Mouse (Mus musculus) adipocyte (in vitro differentiated cells): Measurements from ENCODE around the gene Actn4.

Experiments used
- DNase-seq: peaks from one replicate; pipeline ENCODE4 v3.0.0-alpha.2; 2016; ENCODE audit warnings: low spot score

Actn4 gene

DNA sequence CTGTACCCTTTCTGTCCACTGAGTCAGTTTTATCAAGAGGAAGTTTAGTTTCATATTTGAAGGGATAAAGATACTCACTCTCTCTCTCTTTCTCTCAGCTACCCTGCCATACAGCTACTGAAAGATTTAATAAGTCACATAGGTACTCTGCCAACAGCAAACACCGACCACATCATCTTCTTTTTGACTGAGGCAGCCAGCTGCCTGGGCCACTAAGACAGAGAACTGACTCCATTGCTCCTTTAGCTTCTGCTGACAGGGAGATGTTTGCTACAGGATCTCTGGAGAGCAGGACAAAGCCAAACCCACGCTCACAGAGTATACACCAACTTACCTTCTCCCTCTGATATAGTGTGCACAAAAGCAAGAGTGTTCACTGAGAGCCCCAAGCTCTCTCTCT lies 12.8 kb downstream of the Actn4 start:
- no peak for DNase-seq

DNA sequence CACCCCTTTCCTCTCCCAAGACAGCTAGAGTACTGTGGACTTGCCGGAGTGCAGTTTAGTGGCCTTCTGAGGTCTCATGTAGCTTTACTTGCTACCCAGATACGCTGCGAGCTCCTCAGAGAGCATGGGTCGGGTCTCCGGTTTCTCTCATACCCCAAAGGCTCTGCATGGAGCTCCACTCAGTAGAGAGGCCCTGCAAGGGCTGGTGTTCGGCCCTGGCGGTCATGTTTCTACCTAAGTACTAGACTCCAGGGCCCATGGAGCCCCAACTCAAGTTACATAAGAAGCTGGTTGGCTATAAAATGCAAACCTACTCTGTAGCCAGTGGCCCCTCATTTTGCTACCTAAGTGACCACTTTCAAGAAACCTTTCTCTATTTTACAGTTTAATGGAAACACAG lies 13.4 kb downstream of the Actn4 start:
- DNase-seq = no peak

DNA sequence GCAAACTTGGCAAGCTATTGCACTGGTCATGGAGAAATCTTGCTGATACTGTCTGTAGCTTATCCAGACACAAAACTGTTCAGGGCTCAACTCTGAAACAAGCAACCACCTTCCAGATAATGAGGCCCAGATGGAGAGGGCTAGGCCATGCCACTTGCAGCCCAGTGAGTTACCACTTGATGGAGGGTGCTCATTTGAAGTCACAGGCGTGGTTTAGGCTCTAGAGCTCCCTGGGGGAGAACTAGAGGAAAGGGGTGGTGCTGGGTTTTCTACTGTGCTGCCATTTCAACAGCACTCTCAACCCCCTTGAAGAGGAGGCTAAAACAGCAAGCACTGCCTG lies 15.9 kb downstream of the Actn4 start:
- no peak for DNase-seq

DNA sequence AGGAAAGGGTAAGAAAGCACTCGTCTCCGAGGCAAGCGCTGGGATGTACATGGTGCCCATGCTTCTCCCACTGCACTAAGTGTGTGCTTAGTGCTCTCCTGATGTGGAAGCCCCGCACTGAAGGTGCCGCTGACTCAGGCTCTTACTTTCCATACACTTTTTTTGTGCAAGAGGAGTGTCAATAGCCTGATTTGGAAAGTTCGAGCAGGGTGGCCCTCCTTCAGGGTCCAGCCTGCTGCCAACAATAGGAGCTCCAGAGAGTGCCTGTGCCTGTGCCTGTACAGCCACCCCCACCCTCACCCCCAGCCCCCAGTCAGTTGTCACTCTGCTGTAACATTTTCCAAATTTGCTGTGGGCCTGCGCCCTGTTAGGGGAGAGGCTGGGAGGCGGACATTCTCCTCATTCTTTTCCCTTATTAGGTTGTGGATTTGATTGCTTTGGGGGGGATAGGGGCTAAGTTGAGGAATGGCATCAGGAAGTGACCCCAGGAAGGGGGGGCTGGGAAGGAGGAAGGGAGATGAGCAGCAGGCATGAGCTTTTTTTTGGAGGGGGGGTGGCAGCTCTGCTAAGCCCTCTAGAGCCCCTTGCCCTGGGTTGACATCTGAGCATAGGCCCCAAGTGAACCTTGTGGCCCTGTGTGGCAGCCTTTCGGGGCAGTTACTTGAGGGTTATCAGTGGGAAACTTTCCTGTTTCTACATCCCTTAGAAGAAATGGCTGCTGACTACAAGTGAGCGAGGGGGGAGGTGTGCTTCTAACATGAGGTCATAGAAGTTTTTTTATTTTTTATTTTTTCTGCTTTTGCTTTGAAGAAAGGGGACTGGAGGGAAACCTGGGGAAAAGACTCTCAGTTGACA lies 16.5 kb downstream of the Actn4 start:
- DNase-seq = no peak

DNA sequence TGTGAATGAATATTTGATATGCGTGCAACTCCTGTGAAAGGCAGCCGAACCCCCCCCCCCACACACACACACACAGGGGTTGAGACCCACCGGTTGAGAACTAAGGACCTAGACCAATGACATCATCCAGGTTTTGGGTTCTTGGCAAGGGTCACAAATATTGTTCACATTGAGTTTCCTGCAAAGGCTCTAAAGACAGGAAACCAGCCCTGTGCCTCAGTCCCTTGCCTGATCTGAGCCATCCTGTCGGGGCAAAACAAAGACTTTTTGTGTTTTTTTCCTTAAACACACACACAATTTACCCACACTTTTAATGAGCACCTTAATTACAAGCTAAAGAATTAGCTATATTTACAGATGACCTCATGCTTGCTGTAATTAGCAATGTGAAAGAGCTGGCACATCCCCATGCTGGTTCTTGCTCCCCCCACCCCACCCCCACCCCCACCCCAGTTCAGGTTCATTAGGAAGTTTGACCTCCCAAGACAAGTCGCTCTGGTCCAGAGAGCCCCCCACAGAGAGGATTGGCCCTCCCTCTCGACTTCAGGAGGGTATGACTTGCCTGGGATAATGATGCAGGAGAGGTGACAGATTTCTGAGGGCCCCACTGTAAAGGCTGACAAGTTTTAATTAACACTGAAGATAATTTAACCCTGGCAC lies 17.3 kb downstream of the Actn4 start:
- no peak for DNase-seq

DNA sequence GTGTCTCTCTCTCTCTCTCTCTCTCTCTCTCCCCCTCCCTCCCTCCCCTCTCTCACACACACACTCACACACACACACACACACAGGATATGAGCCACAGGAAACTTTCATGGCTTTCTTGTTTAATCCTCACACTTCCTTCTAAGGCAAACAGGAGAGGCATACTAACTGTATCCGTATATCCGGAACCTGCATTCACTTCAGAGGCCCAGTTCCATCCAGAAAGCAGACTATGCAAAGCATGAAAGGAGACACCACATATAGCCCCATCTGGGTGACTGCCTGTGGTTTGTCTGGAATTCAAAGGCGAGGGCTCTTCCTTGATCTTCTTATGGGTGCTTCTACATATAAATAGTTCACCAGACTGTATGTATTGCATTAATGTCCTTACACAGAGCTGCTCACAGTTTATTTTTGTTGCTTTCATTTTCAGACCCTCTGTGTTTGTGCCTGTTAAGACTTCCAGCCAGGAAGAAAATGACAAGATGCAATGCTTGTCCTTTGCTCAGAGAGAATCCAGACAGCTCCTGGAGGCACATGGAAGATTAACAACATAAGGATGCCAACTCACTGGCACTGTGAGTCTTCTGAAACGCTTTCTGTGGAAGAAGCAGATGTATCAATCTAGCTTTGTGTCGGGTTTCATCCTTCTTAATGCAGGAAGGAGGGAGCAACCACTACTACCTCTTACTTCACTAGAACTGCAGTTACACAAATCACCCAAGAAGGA lies 18.5 kb downstream of the Actn4 start:
- DNase-seq = no peak

DNA sequence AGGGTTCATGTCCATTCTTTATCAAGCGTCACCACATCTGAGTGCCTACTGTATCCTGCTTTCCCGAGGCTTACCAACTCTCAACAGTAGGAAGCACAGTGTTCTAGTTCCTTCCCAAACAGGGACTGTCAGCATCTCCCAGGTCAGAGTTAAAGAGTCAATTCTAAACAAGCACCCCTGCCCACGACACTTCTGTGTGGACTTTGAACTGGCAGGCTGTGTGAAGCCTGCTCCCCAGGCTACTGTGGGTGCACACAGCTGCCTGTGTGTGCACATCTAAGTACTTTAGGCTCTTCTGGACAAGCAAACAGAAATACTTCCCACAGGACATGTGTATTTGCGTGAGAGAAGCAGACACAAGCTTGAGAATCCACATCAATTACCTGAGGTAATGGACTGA lies 20.6 kb downstream of the Actn4 start:
- no peak for DNase-seq

DNA sequence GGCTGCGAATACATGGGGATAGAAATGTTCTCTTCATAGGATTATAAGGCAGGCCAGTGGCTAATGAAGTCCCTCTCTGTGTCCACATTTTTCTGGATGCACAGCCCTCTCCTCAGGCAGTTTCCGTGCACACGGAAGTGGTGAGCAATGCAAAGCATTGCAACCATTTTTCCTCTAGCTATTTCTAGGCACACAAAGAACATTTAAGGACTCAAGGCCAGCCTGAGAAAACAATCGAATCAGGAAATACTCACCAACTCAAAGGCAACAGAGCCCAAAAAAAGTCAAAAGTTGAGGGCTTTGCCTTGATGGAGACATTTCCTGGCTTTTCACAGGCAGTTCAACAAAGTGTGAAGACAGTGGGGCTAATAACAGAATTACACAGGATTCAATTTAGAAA lies 21.0 kb downstream of the Actn4 start:
- DNase-seq = no peak

DNA sequence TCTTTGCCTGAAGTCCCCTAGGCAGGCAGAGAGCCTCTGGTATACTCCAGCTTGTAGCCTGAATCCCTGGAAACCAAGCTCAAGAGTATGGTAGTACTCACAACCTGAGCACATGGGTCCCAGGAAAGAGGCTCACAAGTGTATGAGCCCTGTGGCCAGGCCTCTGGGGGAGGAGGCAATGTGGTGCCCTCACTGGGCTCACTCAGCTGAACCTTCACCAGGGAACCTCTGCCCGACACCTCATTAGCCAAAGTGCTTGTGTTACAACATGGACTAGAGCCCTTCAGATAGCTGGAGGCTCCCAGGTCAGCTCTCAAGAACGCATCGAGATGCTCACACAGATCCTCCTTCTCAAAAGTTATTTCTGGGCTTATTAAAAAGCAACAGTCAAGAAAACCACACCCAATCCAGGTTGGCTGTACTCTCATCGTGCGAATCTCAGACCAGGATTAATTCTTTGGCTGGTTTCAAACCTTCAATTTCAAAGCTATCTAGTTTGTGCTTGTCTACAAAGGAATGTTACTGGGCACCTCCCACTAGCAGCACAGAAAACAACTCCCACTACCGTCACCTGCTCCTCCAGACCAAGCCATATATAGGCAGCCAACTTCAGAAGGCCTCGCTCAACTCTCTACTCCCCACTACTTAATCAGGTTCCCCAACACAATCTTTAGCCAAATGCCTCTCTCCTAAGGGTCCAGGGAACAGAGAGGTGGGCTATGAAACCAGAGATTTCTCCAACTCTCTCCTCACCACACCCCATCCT lies 22.5 kb downstream of the Actn4 start:
- DNase-seq = no peak

DNA sequence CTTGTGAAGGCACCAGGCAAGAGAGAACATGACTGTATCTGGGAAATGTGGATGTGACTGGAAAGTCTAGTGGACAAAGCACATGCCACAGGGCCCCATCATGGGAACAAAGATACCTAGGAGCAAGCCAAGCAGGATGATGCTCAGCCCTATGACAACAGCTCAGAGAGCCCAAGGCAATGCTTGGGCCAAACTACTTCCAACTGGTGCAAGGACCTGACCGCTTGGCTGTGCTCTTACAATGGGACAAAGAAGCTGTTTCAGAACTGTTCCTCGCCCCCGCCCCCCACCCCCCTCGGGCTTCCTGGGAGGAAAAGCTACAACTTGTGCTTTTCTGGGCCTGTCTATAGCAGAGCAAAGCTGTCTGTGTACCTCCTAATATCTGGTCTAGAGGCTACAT lies 23.5 kb downstream of the Actn4 start:
- DNase-seq = no peak

DNA sequence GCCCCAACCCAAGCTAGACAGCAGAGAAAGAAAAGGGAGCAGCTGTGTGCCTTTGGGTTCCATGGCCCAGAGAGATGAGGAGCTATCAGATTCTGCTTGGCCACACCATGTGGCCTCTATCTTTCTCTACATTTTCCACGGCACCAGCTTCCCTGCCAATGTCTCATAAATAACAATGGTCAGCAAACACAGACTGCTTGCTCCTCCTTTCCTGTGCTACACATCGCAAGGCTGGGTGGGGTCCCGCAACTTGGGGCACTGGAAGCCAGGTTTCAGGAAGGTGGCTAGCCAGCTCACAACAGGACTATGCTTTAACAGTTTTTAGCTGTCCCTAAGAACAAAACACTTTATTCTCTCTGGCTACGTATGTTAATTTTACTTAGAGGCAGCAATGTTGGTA lies 25.4 kb downstream of the Actn4 start:
- DNase-seq = no peak

DNA sequence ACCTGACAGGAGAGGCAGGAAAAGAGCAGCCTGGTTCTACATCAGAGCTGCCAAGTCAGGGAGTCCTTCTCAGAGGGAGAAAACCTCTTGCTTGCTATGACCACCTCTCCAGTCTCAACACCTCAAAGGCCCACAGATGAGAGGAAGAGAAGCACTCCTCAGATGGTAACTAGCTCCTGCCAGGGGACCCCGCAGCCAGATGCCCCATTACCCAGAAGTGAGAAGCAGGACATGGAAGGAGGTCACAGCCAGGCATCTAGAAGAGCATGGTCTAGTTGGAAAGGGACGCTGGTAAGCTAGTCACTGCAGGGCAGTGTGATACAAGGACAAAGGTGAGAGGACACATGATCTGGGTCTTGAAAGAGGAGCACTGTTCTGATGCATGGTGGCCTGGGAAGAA lies 28.3 kb downstream of the Actn4 start:
- no peak for DNase-seq

DNA sequence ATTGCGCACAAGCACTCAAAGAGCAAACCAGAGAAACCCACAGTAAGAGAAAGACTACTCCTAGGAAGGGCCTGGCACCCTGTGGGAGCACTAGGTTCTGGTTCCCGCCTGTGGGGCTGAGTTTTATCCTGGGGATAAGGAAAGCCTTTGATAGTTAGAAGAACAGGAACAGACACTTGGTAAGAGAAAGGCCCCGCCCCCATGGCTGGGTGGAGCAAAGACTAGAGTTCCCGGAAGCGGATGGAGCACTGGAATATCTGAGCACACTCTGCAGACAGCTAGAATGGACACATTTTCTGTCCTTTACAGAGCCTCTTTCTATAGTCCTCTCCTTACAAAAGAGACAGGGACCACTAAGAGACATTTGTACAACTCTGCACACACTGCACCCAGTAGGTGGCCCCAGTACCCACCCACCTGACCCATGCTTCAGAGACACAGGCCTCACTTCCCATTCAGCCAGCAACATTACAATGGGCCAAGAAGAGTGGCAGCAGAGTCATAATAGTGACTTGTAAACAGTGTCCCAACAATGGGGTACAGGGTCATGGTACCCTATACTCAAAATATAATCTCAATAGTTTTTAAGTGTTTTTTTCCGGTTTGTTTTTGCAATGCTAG lies 29.6 kb downstream of the Actn4 start:
- no peak for DNase-seq

DNA sequence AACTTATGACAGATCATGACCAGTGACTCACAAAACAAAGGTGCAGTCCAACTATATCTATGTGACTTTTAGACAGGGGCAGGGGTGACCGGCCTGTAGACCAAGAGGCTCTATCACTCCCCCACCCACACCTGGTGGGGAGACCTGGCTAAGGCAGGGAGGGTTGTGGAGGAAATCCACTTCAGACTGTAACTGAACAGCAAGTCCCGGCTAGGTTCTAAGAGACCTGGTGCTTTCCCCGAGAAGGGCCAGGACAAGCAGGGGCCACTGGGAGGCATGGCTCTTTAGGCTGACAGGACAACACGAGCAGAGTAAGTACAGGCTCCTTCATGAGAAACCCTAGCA lies 30.5 kb downstream of the Actn4 start:
- DNase-seq = no peak

DNA sequence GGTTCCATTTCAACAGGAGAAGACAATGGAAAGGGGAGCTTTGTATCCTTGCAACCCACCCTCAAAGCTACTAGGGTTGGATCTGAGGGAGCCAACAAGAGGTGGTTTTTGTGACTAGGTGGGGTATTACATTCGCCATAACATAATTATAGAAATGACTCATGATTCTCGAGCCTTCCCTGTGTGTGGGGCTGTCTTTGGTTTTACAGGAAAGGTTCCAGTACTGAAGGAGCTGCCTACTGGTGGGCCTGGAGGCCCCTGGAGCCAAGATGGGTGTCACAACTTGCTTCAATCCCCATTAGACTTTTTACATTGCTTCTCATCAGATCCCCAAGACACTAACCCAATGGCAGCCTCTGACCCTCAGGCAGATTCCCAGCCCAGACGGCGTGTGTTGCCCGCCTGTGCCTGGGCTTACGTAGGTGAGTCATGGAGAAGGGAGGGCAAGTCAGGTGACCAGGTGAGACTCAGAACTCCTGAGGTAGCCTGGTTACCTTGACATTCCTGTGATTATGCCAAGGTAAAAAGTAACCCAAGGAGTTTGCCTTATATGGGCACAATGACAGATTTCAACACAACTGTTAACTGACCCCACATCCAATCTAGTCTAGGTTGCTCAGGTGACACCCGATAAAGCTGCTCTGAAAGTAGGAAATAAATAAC lies 31.0 kb downstream of the Actn4 start:
- no peak for DNase-seq

DNA sequence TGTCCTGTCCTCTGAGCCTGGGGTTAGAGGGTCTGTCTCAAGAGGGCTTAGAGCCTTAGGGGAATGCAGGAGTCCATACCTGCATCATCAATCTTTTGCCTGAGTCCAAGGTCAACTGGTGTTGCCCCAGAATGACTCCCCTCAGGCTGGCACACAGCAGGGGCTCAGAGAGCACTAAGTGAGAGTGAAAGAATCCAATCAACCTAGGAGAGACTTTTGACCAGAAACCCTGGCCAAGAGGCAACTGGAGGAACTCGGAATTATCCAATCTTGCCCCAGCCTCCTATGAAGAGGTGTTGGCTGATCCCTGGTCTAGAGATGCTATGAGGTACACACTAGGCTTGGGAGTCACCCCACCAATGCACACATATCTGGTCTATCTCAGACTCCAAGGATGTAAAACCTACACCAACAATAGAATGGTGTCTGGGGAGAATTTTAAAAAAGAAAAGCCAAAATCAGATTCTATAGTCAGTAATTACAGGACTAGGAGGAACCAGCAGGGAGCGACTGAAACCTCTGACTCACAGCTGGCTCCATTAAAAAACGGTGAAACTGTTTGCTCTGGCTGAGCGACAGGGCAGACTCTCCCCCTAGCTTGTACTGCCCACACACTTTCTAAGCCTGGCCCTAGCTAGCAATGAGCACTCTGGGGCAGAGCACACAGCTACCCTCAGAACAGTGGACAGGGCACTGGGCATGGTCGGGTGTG lies 31.7 kb downstream of the Actn4 start:
- DNase-seq = peak; percentile 58

DNA sequence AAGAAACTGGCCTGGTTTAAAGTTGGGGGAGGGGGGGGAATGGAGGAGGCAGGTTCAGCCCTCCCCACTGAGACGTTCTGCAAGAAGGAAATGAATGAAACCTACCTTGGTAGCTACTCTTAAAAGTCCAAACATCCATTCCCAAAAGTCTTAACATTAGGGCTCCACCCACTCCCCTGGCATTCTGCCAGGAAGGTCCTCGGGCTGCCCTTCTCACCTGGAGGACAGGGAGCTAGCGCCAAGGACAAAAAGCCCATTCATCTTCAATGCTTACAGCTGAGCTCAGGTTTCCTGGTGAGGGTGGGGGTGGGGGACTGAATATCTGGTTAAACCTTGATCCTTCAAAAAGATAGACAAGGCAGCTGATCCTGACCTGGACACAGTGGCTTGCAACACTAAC lies 32.8 kb downstream of the Actn4 start:
- no peak for DNase-seq

DNA sequence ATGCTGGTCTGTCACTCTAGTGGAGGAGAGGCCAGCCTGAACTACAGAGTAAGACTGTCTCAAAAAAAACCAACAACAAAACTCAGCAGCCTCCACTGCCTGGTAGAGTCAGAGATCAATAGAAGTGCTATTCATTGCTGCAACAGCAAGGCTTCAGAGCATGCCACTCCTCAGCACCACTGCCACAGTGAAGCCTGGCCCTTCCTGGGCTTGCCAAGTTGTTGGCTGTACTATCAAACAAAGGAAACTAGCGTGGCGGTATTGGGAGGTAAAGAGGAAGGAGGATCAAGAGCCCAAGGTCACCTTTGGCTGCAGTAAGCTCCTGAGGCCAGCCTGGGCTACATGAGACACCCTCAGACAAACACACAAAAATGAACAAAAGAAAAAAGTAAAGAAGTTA lies 36.0 kb downstream of the Actn4 start:
- DNase-seq = no peak

DNA sequence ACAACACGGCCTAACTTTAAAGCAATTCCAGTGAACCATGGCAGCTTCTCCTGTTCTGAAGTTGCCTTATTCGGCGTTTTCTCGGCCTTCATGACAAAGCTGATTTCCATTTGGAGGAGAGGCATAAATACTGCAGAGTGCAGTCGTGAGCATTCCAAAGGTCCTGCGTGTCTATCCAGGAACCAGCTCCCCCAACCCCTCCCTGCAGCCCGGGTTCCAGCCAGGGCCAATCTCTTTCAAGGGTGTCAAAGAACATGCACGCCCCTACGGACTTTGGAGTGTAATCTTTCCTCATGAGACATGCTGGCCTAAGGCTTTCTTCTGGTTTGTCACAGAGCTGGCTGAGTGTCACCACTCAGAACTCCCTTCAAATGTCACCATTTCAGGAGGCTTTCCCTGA lies 36.8 kb downstream of the Actn4 start:
- DNase-seq = peak; percentile 78

DNA sequence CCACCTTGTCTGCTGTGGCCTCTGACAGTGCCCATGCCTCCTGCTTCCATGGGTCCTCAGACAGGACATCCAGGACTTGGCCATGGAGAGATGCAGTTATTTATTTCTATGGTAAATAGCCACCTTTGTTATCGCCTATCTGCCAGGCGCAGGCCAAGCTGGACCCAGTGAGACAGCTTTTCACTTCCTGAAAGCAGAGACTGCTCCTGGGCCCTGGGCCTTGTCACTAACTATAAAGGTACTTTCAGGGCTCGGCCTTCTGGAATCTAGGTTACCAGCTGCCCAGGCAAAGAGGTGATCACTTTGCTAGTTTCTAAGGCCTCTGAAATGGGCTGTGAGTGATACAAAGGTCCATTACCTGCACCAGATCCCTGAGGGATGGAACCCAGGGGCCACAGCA lies 37.3 kb downstream of the Actn4 start:
- DNase-seq = no peak

DNA sequence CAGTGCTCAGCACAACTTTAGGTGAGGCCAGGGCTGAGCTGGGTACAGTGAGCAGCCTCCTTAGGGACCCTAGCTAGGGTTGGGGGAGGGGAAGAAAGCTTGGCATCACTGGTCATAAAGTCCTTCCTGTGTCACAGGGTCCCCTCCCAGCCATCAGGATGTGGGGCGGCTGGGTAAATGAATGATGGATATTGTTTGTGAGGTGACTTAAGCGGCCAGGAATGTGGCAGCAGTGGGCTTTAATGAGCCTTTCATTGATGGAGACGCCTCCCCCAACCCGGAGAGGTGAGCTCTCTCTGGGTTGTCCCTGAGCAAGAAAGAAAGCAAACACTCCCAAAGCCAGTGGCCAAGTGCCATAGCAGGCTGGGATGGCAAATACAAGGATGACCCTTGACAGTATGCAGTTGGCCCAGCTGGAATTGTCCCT lies 38.3 kb downstream of the Actn4 start:
- DNase-seq = no peak
